Mouse (Mus musculus) megakaryocyte, embryonic 14.5 days (primary cell): ENCODE measurements at regions not wholly inside any gene's neighbourhood (a gene's known extent, or its start where the extent isn't known, plus 50 kb on each side); places are given as distances from the start of the nearest gene placed in this dataset.

Experiments used
- H3K27me3 ChIP-seq: replicated peaks from 2 replicates; pipeline ENCODE3; 2012; ENCODE audit warnings: inconsistent platforms
- H3K36me3 ChIP-seq: replicated peaks from 2 replicates; pipeline ENCODE3; 2012; ENCODE audit warnings: low read length, inconsistent platforms, mixed read lengths
- H3K4me1 ChIP-seq: 2 replicates; pipeline ENCODE4 v1.6.1; 2012; ENCODE audit warnings: inconsistent platforms
- H3K4me3 ChIP-seq: replicated peaks from 2 replicates; pipeline ENCODE3; 2012; ENCODE audit warnings: moderate library complexity, mild to moderate bottlenecking, inconsistent platforms
- H3K9me3 ChIP-seq: 2 replicates; pipeline ENCODE4 v1.6.1; 2012; ENCODE audit warnings: inconsistent platforms
- FLI1 ChIP-seq: IDR thresholded peaks from 2 replicates; pipeline ENCODE4 v1.6.1; 2012; ENCODE audit warnings: low read length, inconsistent platforms, mixed read lengths
- GATA1 ChIP-seq: IDR thresholded peaks from 3 replicates; pipeline ENCODE4 v1.6.1; 2012; ENCODE audit warnings: mixed read lengths, low read length, inconsistent platforms, borderline replicate concordance

GRCm38 (mm10) chr7:70281891-70282515, 84.5 kb downstream of the Nr2f2 start:
- peaks cover 11% of the 10 kb centered on the region for H3K9me3 ChIP-seq
- TF ChIP-seq FLI1 (no peak), GATA1 (no peak)
- H3K27me3 ChIP-seq = peaks cover 58% of the 10 kb centered on the region
- H3K4me3 ChIP-seq = no peak overlapping the region
- no peaks in the 10 kb centered on the region for H3K36me3 ChIP-seq
- no peaks in the 10 kb centered on the region for H3K4me1 ChIP-seq

- no peaks in the 10 kb centered on the region for H3K4me1 ChIP-seq
- peaks cover 11% of the 10 kb centered on the region for H3K9me3 ChIP-seq
- H3K4me3 ChIP-seq = no peak overlapping the region
- H3K27me3 ChIP-seq = peaks cover 52% of the 10 kb centered on the region
- no peaks in the 10 kb centered on the region for H3K36me3 ChIP-seq
- TF ChIP-seq FLI1 (no peak), GATA1 (no peak)
Measured at GRCm38 (mm10) chr7:70281381-70281750, 85.2 kb downstream of the Nr2f2 start.

- Histone ChIP-seq H3K9me3 (peaks cover 11% of the 10 kb centered on the region), H3K27me3 (peaks cover 50% of the 10 kb centered on the region), H3K36me3 (no peaks in the 10 kb centered on the region), H3K4me1 (no peaks in the 10 kb centered on the region), H3K4me3 (no peak overlapping the region)
- TF ChIP-seq FLI1 = no peak
- no peak for TF ChIP-seq GATA1
Measured at GRCm38 (mm10) chr7:70280643-70281380, 85.7 kb downstream of the Nr2f2 start.

GRCm38 (mm10) chr7:70279927-70280642, 86.5 kb downstream of the Nr2f2 start:
- Histone ChIP-seq H3K27me3 (peaks cover 43% of the 10 kb centered on the region), H3K4me1 (no peaks in the 10 kb centered on the region), H3K9me3 (peaks cover 11% of the 10 kb centered on the region), H3K36me3 (no peaks in the 10 kb centered on the region), H3K4me3 (no peak overlapping the region)
- TF ChIP-seq GATA1 (no peak), FLI1 (no peak)

GRCm38 (mm10) chr7:70279101-70279500, 87.4 kb downstream of the Nr2f2 start:
- Histone ChIP-seq H3K4me1 (no peaks in the 10 kb centered on the region), H3K9me3 (peaks cover 11% of the 10 kb centered on the region), H3K4me3 (no peak overlapping the region), H3K36me3 (no peaks in the 10 kb centered on the region), H3K27me3 (peaks cover 43% of the 10 kb centered on the region)
- TF ChIP-seq GATA1 (no peak), FLI1 (no peak)

- TF ChIP-seq GATA1 = no peak
- no peak for TF ChIP-seq FLI1
- H3K4me3 ChIP-seq = no peak overlapping the region
- no peaks in the 10 kb centered on the region for H3K4me1 ChIP-seq
- H3K36me3 ChIP-seq = no peaks in the 10 kb centered on the region
- H3K27me3 ChIP-seq = peaks cover 18% of the 10 kb centered on the region
- H3K9me3 ChIP-seq = peaks cover 8% of the 10 kb centered on the region
Measured at GRCm38 (mm10) chr7:70276078-70276477, 90.5 kb downstream of the Nr2f2 start.

GRCm38 (mm10) chr7:70274312-70274711, 92.2 kb downstream of the Nr2f2 start:
- Histone ChIP-seq H3K9me3 (no peaks in the 10 kb centered on the region), H3K36me3 (no peaks in the 10 kb centered on the region), H3K4me3 (no peak overlapping the region), H3K27me3 (peaks cover 2% of the 10 kb centered on the region), H3K4me1 (no peaks in the 10 kb centered on the region)
- TF ChIP-seq FLI1 = no peak
- TF ChIP-seq GATA1 = no peak

- H3K4me3 ChIP-seq = no peak overlapping the region
- no peaks in the 10 kb centered on the region for H3K27me3 ChIP-seq
- no peaks in the 10 kb centered on the region for H3K9me3 ChIP-seq
- H3K36me3 ChIP-seq = no peaks in the 10 kb centered on the region
- TF ChIP-seq FLI1 (no peak), GATA1 (no peak)
- H3K4me1 ChIP-seq = no peaks in the 10 kb centered on the region
Measured at GRCm38 (mm10) chr7:70267075-70267474, 99.5 kb downstream of the Nr2f2 start.

GRCm38 (mm10) chr7:70256806-70257205, 109.7 kb downstream of the Nr2f2 start:
- TF ChIP-seq FLI1 (no peak), GATA1 (no peak)
- Histone ChIP-seq H3K36me3 (no peaks in the 10 kb centered on the region), H3K27me3 (no peaks in the 10 kb centered on the region), H3K9me3 (0 out of 2 replicates have a peak, but pooled peaks cover 8% of the 10 kb centered on the region), H3K4me1 (no peaks in the 10 kb centered on the region), H3K4me3 (no peak overlapping the region)

GRCm38 (mm10) chr7:70255072-70255471, 111.5 kb downstream of the Nr2f2 start:
- Histone ChIP-seq H3K4me3 (no peak overlapping the region), H3K4me1 (no peaks in the 10 kb centered on the region), H3K9me3 (0 out of 2 replicates have a peak, but pooled peaks cover 8% of the 10 kb centered on the region), H3K27me3 (no peaks in the 10 kb centered on the region), H3K36me3 (no peaks in the 10 kb centered on the region)
- TF ChIP-seq FLI1 (no peak), GATA1 (no peak)
